Mouse (Mus musculus) embryonic fibroblast, embryonic 13.5 days (primary cell): Measurements from ENCODE around the gene Sfswap.

Experiments used
- CTCF ChIP-seq: IDR thresholded peaks from 2 replicates; pipeline ENCODE4 v1.5.1; 2011; ENCODE audit warnings: mild to moderate bottlenecking, control low read depth, low read length, moderate library complexity, borderline replicate concordance; ENCODE audit not compliant: insufficient read depth
- POLR2A ChIP-seq: IDR thresholded peaks from 2 replicates; pipeline ENCODE4 v1.6.1; 2011; ENCODE audit warnings: low read depth, mild to moderate bottlenecking, control low read depth, low read length, moderate library complexity

DNA sequence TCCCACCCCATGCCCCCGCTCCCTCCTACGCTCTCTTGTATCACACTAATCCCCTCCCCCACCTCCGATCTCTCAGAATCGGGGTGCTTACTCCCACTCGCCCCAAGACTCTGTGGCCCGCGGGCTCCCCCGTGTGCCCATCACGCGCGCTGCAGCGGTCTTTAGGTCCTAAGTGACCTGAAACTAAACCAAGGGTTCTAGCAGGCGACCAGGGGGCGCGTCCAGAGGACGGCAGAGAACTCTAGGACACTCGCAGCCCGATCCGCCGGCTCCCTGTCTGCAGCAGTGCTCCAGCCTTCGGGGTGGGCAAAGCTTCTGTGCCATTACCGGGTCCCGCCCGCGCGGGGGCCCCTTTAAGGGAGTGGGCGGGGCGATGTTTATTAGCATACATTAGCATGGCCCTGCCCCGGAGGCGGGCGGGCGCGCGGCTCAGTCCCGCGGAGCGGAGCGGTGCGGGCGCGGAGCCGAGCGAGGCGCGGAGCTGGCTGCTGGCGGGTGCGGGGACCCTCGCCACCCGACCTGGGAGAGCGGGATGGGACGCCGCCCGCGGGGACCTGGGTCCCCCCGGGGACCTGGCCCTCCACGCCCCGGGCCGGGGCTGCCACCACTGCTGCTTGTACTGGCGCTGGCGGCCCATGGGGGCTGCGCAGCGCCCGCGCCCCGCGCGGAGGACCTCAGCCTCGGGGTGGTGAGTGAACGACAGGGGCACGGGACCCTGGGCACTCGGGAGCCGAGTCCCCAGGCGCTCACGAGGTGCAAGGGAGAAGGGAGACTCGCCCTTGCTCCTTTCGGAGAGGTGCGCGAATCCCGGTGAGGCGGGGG is 83.0 kb downstream of the Sfswap start, which contains the start of gene Mmp17:
- TF ChIP-seq CTCF (peak; percentile 36; the same call in 1 of the 2 replicates), POLR2A (peak; percentile 52; the same call in 1 of the 2 replicates)
